Mouse (Mus musculus) fat pad, adult 2 months (tissue): ENCODE results near the gene Skap2.

Source experiments
- DNase-seq: peaks from one replicate; pipeline ENCODE4 v3.0.0-alpha.2; 2011; ENCODE audit warnings: low read depth, low spot score; ENCODE audit errors: extremely low read depth

The Skap2 gene

GRCm38 (mm10) chr6:51851544-51851943, 160.8 kb downstream of the Skap2 start:
- no peak for DNase-seq

DNA sequence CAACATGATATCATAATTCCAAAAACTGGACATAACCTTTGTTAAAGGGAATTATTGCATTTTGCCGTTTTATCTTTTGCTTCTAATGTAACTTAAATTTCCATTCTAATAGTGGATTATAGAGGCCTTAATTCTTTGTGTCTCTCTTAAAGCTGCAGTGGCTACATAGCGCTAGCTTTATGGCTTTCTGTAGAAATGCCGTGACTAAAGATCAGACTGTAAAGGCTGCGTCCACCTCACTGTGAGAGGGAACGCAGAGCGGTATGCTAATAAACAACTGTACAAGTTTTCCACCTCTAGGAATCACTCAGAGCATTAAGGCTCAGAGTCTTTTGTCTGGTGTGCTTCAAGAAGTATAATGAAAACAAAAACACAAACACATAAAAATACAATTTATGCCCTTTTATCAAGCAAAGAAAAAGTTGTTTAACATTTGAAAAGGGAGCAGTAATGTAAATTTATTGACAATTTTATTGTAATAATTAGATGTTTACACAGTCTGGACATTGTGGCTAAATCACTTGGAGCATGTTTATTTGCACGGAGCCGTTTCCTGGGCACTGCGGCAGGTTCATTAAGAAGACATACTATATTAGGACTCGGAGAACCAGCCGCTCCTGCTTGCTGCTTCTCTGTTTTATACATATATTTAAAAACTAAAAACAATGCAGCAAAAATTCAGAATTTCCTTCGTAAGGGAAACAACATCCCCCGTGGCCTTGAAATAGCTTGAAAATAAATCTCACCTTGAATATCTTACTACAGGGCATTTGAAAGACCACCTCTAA, 162.1 kb downstream of the Skap2 start:
- no peak for DNase-seq

GRCm38 (mm10) chr6:51849561-51849960, 162.8 kb downstream of the Skap2 start:
- DNase-seq: no peak

GRCm38 (mm10) chr6:51844106-51844505, 168.2 kb downstream of the Skap2 start:
- no peak for DNase-seq

DNA sequence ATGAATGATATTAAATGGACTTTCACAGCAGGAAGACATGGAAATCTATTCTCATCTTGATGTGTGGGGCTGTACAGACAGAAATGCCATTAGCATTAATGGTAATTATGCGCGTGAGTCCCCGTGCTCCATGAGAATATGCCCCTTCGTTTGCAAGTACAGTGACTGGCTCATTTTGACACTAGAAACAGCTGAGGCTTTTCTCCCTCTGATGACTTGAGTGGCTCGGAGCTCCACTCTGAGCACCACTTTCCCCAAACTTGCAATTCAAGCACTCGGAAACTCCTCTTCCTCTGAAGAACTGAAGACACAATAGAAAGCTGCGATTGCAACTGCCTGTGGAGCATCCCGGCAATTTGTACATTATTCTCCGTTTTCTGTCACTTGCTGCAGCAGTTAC, 169.3 kb downstream of the Skap2 start:
- no peak for DNase-seq

DNA sequence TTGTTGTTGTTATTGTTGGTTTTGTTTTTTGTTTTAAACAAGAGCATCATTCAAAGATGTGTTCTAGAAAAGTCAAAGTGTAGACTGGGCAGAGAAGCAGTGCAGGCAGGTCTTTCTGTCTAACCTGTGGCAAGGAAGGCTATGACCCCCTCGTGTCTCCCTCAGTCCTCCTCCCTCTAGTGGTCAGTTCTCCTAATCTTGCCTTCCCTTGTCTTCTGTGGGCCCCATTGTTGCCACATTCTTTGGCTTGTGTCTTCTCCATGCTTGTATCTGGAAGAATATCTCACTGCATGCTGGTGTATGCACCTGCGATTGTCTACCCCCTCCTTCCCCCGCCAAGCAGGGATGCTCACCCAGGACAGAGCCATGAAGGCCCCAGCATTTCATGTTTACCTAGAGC, 174.2 kb downstream of the Skap2 start:
- DNase-seq: no peak

GRCm38 (mm10) chr6:51833362-51833761, 179.0 kb downstream of the Skap2 start:
- no peak for DNase-seq

DNA sequence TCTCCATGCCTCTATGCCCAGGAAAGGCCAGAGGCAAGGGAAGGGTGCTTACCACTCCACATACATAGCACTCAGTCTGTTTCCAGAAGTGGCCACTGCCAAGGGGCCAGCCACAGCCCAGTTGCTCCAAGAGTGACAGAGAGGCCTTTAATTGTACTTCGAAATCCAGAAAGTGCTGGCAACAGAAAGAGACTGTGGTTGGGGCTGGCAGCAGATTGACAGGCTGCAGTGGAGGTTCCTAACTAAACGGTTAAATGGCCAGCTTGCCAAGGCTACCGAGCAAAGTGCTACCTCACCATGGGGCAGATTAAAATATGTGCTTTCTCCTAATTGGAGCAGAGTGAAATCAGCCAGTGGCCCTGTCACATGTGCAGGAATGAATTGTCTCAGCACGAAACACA, 186.7 kb downstream of the Skap2 start:
- DNase-seq: no peak

GRCm38 (mm10) chr6:51824136-51824830, 188.1 kb downstream of the Skap2 start:
- no peak for DNase-seq

DNA sequence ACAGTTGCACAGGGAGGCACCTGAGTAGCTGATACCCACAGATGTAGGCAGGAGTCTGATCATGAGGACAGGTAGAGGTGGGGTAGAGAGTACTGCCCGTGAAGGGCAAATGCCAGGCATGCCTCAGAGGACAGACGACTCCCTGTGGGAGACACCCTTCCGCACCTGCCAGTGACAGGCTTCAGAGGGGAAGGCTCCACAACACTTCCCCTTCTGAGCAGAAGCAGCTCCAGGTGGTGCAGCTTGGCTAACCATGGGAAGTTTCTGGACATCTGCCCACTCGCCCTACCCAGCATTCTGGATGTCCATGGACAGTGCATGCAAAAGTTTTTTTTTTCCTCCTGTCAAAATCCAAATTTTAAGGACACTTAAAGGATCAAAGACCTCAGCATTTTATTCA, 190.3 kb downstream of the Skap2 start:
- no peak for DNase-seq

GRCm38 (mm10) chr6:51820853-51821252, 191.5 kb downstream of the Skap2 start:
- DNase-seq: no peak

DNA sequence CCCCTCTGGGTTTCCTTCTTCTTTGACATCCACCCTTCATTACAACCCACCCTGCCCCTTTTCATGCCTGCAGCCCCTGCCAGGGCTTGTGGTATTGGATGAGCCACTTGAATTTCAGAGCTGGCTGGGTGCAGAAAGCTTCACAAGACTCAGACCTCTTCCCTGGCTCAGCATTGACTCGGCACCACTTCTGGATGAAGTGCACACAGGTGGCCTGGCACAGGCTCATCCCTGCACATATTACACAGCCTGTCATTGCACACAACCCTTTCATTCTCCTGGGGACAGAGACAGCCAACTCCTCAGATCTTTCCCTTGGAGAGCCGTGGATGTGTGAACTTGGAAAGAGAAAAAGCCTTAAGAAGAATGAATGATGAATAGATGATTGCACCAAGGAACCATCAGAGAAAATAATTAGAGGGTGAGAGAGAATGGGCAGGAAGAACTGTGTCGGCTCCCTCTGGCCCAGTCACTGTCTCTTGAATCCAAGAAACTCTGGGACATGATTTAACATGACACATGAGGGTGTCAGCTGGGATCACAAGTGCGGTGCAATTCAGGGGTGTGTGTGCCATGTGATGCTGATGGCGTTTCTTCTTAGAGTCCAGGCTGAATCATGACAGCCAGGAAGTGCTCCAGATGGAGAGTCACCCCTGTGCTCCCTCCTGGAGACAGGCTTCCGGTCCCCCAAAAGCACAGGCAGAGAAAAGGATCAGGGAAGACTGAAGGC, 195.3 kb downstream of the Skap2 start:
- DNase-seq: no peak

DNA sequence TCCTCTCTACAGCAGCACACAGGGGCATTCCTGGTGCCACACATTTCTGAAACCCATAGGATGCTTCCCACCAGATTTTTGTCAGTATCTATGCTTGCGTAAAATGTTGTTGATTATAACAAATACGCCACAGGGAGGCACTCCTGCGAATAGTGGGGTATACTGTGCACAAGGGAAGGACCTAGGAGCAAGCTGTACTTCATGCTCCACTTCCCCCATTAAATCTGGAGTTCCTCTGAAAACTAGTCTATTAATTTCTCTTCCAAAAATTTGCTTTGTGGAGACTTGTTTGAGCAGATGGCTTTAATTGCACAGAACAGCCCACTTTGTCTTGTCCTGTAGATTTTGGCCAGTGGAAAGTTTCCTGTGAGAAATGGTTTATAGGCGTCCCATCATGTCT, 201.4 kb downstream of the Skap2 start:
- no peak for DNase-seq

DNA sequence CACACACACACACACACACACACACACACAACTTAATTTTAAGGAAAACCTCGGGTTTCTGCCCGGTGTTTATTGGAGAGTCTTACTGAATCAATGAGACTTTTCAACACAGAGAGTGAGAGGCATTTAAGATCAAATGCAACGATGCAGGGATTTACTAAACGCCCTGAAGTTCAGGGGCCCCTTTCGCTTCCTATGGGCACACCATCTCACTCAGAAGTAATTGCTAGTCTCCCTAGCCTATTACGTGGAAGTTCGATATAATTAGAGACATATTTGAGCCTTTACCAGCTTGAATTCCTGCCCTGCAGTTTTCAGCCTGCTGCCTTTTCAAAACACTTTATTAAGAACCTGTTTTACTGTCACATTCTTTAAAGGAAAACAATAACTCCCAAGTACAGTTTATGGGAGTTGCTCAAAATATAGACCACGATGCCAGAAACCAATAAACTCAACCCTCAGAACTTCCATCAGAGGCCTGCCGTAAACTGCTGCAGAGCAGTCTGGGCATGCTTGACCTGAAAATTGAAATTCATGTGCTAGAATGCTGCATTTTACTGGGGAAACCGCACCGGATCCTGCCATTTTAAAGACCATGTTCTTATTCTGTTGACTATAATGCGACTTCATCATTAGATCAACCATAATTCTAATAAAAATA, 203.1 kb downstream of the Skap2 start:
- no peak for DNase-seq

DNA sequence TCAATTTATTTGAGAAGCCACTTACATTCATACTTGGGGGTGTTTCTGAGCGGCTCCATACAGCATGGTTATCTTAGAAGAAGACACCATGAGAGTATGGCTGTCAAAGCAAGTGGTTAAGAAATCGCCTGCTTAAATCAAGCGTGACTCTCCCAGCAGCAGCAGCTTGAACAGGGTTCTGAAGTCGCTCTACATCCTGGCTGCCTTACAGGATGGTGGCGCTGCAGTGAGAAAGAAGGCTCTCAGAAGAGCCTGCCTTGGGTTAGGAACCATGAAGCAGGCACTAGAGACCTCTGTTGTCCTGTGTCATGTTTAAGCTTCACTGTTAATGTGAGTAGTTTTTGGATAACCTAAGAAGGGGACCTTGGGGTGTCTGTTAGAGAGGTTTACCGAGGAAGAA, 204.3 kb downstream of the Skap2 start:
- DNase-seq: no peak
